Mouse (Mus musculus): ENCODE results near the gene Ndufs4.
"Not testable (repeated sequence)": the region's sequence is repeated elsewhere in the genome, so short reads cannot be mapped to it uniquely, and the experiment has no call there.

Ndufs4 gene

GRCm38 (mm10) chr13:114343001-114343400 is 45.1 kb downstream of the Ndufs4 start:
- DNase-seq (ENCODE audit: low read depth) = no peak

- DNase-seq (ENCODE audit: low read depth) = no peak
Observed at GRCm38 (mm10) chr13:114319835-114320389, 68.1 kb downstream of the Ndufs4 start.

- DNase-seq (ENCODE audit: low read depth) = no peak
Observed at GRCm38 (mm10) chr13:114319136-114319535, 68.9 kb downstream of the Ndufs4 start.

DNA sequence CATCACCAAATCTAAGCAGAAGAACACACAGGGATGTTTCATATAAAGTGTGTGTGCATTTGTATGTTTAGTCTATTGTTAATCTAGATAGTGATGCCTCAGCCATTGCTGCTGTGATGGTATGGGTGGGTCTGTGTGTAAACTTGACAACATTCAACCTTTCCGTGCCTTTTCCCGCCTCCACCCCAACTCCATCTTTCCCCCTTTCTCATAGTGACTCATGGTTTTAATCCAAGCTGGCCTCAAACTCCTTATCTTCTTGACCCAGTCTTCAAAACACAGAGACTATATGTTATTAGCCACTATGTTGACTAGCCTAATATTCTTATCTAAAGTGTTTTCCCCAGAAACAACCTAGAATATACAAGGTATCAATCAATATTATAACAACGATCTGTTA is 72.7 kb downstream of the Ndufs4 start:
- DNase-seq (ENCODE audit: low read depth) = no peak

DNA sequence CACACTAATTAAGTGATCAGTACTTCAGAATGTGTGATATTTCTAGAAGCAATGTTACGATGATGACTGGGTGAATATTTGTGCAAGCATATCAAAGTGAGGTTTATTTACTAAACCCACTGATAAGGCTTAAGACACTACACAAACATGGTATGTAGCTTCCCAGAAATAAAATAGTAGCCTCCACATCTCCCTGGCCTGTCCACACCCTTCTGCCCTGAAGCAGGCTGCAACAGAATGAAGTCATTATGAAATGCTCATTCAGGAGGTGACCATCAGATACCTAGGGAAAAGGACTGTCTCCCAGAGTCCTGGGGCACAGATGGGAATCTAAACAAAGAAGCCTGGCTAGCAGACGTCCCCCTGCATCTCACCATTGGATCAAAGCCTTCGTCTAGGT is 73.1 kb downstream of the Ndufs4 start:
- DNase-seq (ENCODE audit: low read depth) = no peak

DNA sequence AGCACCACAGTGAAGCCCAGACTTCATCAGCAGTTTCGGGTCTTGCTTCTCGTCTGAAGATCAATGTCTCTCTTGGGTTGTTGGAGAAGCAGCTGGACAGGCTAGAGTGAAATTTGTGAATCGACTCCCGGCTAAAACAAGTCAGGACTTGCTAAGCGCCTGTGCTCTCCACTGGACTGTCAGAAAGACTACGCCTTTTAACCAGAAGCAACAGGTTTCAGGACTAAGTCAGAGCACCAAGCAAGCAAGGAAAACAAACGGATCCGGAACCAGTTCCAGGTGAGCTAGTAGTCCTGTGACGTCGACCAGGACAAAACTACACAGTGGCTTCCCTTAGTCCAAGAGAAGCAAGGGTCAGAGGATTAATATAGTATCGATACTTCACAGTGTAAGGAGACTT is 77.5 kb downstream of the Ndufs4 start:
- DNase-seq (ENCODE audit: low read depth) = no peak

- no peak for DNase-seq (ENCODE audit: low read depth)
Observed at GRCm38 (mm10) chr13:114304684-114305083, 83.4 kb downstream of the Ndufs4 start.

GRCm38 (mm10) chr13:114303466-114304175 is 84.4 kb downstream of the Ndufs4 start:
- no peak for DNase-seq (ENCODE audit: low read depth)

DNA sequence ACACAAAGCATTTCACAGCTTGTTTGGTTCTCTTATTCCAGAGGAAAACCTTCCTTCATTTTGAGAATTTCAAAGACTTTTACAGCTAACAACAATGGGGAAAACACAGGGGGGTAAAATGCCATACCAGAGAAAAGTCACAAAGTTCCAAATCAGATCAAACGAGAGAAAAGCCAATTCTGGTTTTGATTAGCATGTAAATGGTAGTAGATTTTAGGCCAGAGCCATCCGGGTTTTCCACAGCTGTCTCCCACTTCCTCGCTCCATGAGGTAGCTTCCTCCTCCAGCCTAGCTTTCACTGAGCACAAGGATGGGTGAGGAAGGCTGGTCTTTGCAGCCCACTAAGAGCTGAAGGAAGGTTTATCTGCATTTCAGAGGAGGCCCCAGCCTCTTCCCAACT is 90.3 kb downstream of the Ndufs4 start:
- no peak for DNase-seq (ENCODE audit: low read depth)

DNA sequence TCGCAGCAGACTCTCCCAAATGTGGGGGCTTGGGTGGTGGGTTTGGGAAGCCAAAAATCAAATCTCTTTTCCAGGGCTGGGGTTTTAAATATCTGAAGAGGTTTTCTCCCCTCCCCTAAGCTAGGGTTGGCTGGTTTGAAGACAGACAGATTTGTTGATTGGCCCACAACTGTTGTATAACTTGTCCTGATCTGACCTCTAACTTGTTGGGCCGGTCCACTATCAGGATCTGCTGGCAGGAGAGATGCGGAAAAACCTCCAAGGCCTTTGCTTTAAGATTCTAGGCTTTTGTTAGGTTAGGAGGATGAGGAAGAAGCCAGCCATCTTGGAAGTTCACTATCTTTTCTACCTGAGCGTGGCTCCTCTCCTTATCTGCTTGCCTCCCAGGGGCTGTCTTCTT is 91.5 kb downstream of the Ndufs4 start:
- no peak for DNase-seq (ENCODE audit: low read depth)

DNA sequence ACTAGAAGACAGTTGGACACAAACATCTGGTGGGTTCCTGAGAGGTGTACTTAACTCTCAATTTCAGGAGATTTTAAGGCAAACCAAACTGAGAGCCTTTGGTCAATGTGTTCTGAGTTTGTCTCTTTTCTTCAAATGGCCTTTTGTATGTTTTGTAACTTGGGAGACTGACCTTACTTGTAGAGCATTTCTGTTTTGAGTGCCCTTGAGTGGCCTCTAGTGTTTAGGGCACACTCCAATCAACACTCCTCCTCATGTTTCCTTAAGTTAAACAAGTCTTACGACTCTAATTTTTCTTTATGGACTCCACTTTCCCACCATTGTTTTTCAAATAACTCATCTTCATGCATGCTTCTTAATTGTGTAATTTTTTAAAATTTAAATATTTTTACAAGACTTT is 98.6 kb downstream of the Ndufs4 start:
- DNase-seq (ENCODE audit: low read depth) = no peak

GRCm38 (mm10) chr13:114288511-114288910 is 99.5 kb downstream of the Ndufs4 start:
- DNase-seq (ENCODE audit: low read depth) = no peak

DNA sequence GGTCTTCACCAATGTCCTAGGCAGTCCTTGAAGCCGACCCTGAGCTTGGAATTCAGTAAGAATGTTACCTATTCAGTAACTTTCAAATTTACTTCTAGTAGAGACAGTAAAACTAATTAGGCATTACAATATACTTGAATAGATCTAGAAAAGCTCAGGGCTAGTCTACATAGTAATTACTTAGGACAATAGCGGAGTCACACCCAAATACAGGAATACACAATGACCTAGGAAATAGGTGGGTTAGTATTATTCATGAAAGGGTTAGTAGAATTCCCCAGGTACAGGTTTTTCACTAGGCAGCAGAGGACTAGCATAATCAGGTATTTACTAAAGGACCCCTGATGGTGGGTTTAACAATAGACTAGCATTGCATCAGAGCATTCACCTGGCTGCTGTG is 109.4 kb downstream of the Ndufs4 start:
- DNase-seq (ENCODE audit: low read depth) = not testable (repeated sequence)

GRCm38 (mm10) chr13:114277277-114277676 is 110.8 kb downstream of the Ndufs4 start:
- no peak for DNase-seq (ENCODE audit: low read depth)

- no peak for DNase-seq (ENCODE audit: low read depth)
Observed at GRCm38 (mm10) chr13:114271410-114272105, 116.5 kb downstream of the Ndufs4 start.

DNA sequence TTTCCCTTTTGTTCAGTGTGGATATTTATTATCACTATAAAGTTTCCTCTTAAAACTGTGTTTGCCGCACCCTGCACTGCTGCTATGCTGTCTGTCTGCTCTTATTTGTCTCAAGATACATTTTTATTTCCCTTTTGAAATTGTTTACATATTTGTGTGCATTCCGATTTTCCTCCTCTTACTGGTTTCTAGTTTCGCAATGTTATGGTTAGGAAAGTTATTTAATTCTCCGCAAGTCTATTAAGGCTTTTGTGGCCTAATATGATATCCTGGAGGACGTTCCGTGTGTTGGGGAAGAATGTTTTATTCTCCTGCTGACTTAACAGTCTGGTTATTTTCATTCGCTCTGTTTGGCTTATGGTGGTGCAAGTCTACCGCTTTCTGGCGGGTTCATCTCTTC is 120.3 kb downstream of the Ndufs4 start:
- DNase-seq (ENCODE audit: low read depth) = no peak

DNA sequence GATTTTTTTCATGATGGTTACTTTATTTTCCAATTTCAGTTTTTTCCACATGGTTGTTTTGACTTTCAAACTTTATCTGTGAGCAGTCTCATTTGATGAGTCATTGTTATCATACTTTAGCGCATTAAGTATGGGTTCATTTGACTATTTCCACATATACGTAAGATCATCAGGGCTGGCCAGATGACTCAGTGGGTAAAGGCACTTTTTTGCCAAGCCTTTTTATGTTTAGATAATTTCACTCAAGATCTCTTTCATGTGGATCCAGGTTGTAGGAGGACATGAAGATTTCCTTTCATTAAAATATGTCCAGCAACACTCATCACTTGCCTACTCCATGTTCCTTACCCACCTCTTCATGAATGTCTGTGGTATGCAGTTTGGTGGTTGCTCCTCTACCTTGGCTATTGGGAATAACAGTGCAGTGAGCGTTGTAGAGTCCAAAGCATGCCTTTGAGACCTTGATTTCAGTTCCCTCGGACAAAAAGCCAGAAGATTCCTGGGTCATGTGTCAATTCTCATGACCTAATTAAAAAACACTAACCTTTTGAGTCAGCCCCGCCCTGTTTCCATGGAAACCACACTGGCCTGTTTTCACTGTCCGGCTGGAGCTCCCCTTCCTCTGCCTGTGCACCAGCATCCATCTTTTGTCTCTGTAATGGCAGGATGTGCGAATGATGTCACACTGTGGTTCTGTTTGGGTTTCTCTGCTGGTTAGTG is 127.4 kb downstream of the Ndufs4 start:
- no peak for DNase-seq (ENCODE audit: low read depth)

DNA sequence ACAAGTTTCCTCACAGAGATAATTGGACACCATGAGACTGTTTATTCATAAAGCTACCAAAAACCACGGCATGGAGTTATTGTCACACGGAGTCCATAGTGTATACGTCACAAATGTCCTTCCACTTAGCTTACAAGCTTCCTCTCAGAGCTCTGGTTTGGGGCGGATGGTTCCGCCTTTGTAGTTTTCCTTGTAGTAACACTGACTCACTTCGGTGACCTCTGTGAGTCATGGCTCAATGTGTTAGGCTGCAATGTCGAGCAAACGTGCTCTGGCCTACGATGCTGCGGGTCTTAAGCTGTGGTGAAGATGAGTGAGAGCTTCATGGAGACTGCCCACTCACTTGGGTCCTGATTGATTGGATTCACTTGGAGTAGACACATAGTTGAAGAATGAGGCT is 133.4 kb downstream of the Ndufs4 start:
- DNase-seq (ENCODE audit: low read depth) = no peak
